Mouse (Mus musculus) kidney, postnatal 0 days (tissue): ENCODE results near the gene Zbtb32. TPM values are rescaled to one million over a fixed set of nuclear protein-coding genes. Genes with fewer than 3 reads are reported as not detected.

Experiments
- ATAC-seq: fragments of 200-750 bp; cut with Nextera tagmentation; replicated peaks from 2 replicates; pipeline ENCODE4 v1.8.0; 2017; ENCODE audit warnings: low read depth, moderate number of reproducible peaks, moderate TSS enrichment, moderate library complexity; ENCODE audit not compliant: low FRiP score
- DNase-seq: peaks from one replicate; pipeline ENCODE4 v3.0.0-alpha.2; 2016; ENCODE audit warnings: low spot score
- H3K27ac ChIP-seq: fragments of 300-500 bp; sonication (generic); 2 replicates; pipeline ENCODE4 v1.5.1; 2014; ENCODE audit warnings: mild to moderate bottlenecking
- H3K27me3 ChIP-seq: fragments of 300-500 bp; sonication (generic); 2 replicates; pipeline ENCODE4 v1.6.1; 2014; ENCODE audit warnings: low read length, mixed read lengths; ENCODE audit not compliant: insufficient read depth
- H3K36me3 ChIP-seq: fragments of 300-500 bp; sonication (generic); 2 replicates; pipeline ENCODE4 v1.6.1; 2014; ENCODE audit warnings: low read length, mixed read lengths; ENCODE audit not compliant: insufficient read depth
- H3K4me1 ChIP-seq: fragments of 300-500 bp; sonication (generic); replicated peaks from 2 replicates; pipeline ENCODE4 v1.6.1; 2014; ENCODE audit warnings: antibody characterized with exemption, low read length, mixed read lengths; ENCODE audit not compliant: insufficient read depth
- H3K4me2 ChIP-seq: fragments of 300-500 bp; sonication (generic); 2 replicates; pipeline ENCODE4 v1.6.1; 2014; ENCODE audit warnings: mild to moderate bottlenecking, low read length, moderate library complexity, mixed read lengths
- H3K4me3 ChIP-seq: fragments of 300-500 bp; sonication (generic); replicated peaks from 2 replicates; pipeline ENCODE4 v1.5.1; 2014; ENCODE audit warnings: low read depth, low read length
- H3K9ac ChIP-seq: fragments of 300-500 bp; sonication (generic); 2 replicates; pipeline ENCODE4 v1.6.1; 2014; ENCODE audit warnings: low read depth, low read length
- H3K9me3 ChIP-seq: fragments of 300-500 bp; sonication (generic); replicated peaks from 2 replicates; pipeline ENCODE4 v1.6.1; 2016; ENCODE audit warnings: low read length, inconsistent platforms, mixed read lengths
- CTCF ChIP-seq: IDR thresholded peaks from 2 replicates; pipeline ENCODE4 v1.5.1; 2016; ENCODE audit warnings: antibody characterized with exemption, low read depth, mild to moderate bottlenecking, moderate library complexity
- WGBS: fragments of 180-500 bp; shearing (Covaris S2); extraction: QIAGEN DNeasy Blood & Tissue Kit; methylation state at CpG from one replicate; pipeline ENCODE4 v1.1.7; 2014; 5-methylcytosine and 5-hydroxymethylcytosine counted together
- polyA plus RNA-seq: library from polyadenylated mRNA; unstranded; fragments of >200 nt; fragmentation: Nextera tagmentation; extraction: Ambion mirVana; gene quantifications from 2 replicates; pipeline ENCODE4 v1.2.1, GENCODE M21; 2015

Zbtb32 gene
- polyA plus RNA-seq, 1 experiment from 2014 or later: 1.6 TPM

GRCm38 (mm10) chr7:30589435-30590301 is 9.0 kb downstream of the Zbtb32 start:
- 21% methylated on average over 40 of the region's 40 CpGs for WGBS
- peak; percentile 65 for ATAC-seq
- peak overlapping the region; percentile 98 for H3K9ac ChIP-seq

GRCm38 (mm10) chr7:30588676-30589434 is 9.9 kb downstream of the Zbtb32 start, which contains the start of gene Kmt2b:
Gene Kmt2b (minus strand): TSS chr7:30588726.
- Histone ChIP-seq H3K4me2 (peak within 1 kb of the TSS; percentile 91), H3K9ac (peak within 1 kb of the TSS; percentile 98), H3K4me1 (peaks cover 12% of the 10 kb centered on the region), H3K9me3 (no peaks in the 10 kb centered on the region), H3K27me3 (no peaks in the 10 kb centered on the region), H3K36me3 (peaks cover 26% of the 10 kb centered on the region), H3K27ac (peak within 1 kb of the TSS; percentile 93), H3K4me3 (peak within 1 kb of the TSS; percentile 99)
- peak; percentile 95 for ATAC-seq
- 1% methylated on average over 45 of the region's 68 CpGs for WGBS
- peak; percentile 99 for DNase-seq
- no peak; the same call in 1 of the 2 replicates for TF ChIP-seq CTCF

More at GRCm38 (mm10) chr7:30589435-30590301, 9.0 kb downstream of the Zbtb32 start:
- peak; percentile 94 for TF ChIP-seq CTCF
- no peaks in the 10 kb centered on the region for H3K9me3 ChIP-seq
- DNase-seq: peak; percentile 95
- H3K4me2 ChIP-seq: peak overlapping the region; percentile 91
- peak overlapping the region; percentile 93 for H3K27ac ChIP-seq
- no peaks in the 10 kb centered on the region for H3K27me3 ChIP-seq
- H3K4me1 ChIP-seq: peaks cover 12% of the 10 kb centered on the region
- peaks cover 18% of the 10 kb centered on the region for H3K36me3 ChIP-seq
- peak overlapping the region; percentile 99 for H3K4me3 ChIP-seq

- peaks cover 12% of the 10 kb centered on the region for H3K4me1 ChIP-seq
- no peak for TF ChIP-seq CTCF
- DNase-seq: peak; percentile 57
- H3K4me2 ChIP-seq: peak overlapping the region; percentile 91
- WGBS: under 1% methylated on average over 66 of the region's 67 CpGs
- ATAC-seq: peak; percentile 9
- H3K9ac ChIP-seq: peak overlapping the region; percentile 98
- H3K27ac ChIP-seq: peak overlapping the region; percentile 93
- no peaks in the 10 kb centered on the region for H3K27me3 ChIP-seq
- H3K36me3 ChIP-seq: peaks cover 33% of the 10 kb centered on the region
- H3K4me3 ChIP-seq: peak overlapping the region; percentile 99
- no peaks in the 10 kb centered on the region for H3K9me3 ChIP-seq
Measured at GRCm38 (mm10) chr7:30587842-30588667, 10.7 kb downstream of the Zbtb32 start.

GRCm38 (mm10) chr7:30586455-30587020 is 12.2 kb downstream of the Zbtb32 start:
- Histone ChIP-seq H3K4me3 (no peak overlapping the region), H3K27ac (no peak overlapping the region), H3K9me3 (no peaks in the 10 kb centered on the region), H3K4me2 (peak overlapping the region; percentile 91; the same call in 1 of the 2 replicates), H3K9ac (no peak overlapping the region), H3K36me3 (peaks cover 48% of the 10 kb centered on the region), H3K4me1 (peaks cover 12% of the 10 kb centered on the region), H3K27me3 (no peaks in the 10 kb centered on the region)
- WGBS: 86% methylated on average over 28 of the region's 28 CpGs
- no peak for DNase-seq
- TF ChIP-seq CTCF: no peak
- no peak for ATAC-seq

GRCm38 (mm10) chr7:30585170-30585569 is 13.5 kb downstream of the Zbtb32 start:
- H3K4me1 ChIP-seq: peaks cover 12% of the 10 kb centered on the region
- DNase-seq (no peak), ATAC-seq (no peak)
- peaks cover 57% of the 10 kb centered on the region for H3K36me3 ChIP-seq
- no peak overlapping the region for H3K27ac ChIP-seq
- WGBS: 94% methylated on average over 7 of the region's 7 CpGs
- H3K4me3 ChIP-seq: no peak overlapping the region
- no peak for TF ChIP-seq CTCF
- no peak overlapping the region for H3K9ac ChIP-seq
- no peak overlapping the region for H3K4me2 ChIP-seq
- H3K27me3 ChIP-seq: no peaks in the 10 kb centered on the region
- H3K9me3 ChIP-seq: no peaks in the 10 kb centered on the region
